Mouse (Mus musculus) MEL (cell line): ENCODE results near the gene Izumo4. TPM values are rescaled to one million over a fixed set of nuclear protein-coding genes. Genes with fewer than 3 reads are reported as not detected.
A peak's percentile ranks its signal among the peaks of the same experiment; 100 is the strongest.

Experiments used
- DNase-seq: peaks from one replicate; pipeline ENCODE4 v3.0.0; 2011; ENCODE audit warnings: low read depth, low spot score
- H3K27ac ChIP-seq: 2 replicates; pipeline ENCODE4 v1.5.1; 2012; ENCODE audit warnings: low read depth, mild to moderate bottlenecking, control low read depth, low read length, moderate library complexity; ENCODE audit not compliant: control insufficient read depth
- H3K27me3 ChIP-seq, 2 experiments: fragments of 150-350 bp in 1 of 2; sonication (generic) in 1 of 2; 2 replicates each; pipeline ENCODE4 v1.6.1; 2012; ENCODE audit warnings: low read length in 2 of 2, mild to moderate bottlenecking in 2 of 2, improper control_type of control experiment in 1 of 2, moderate library complexity in 1 of 2; ENCODE audit not compliant: insufficient read depth in 2 of 2, control insufficient read depth in 1 of 2
- H3K36me3 ChIP-seq, 2 experiments: 2 replicates each; pipeline ENCODE4 v1.6.1; 2012 to 2014; ENCODE audit warnings: low read length in 2 of 2, improper control_type of control experiment in 1 of 2, inconsistent platforms in 1 of 2, mild to moderate bottlenecking in 1 of 2; ENCODE audit not compliant: insufficient read depth in 2 of 2, control insufficient read depth in 1 of 2
- H3K4me1 ChIP-seq, 2 experiments: fragments of 150-350 bp in 1 of 2; sonication (generic) in 1 of 2; 2 replicates each; pipeline ENCODE4 v1.6.1; 2012; ENCODE audit warnings: low read length in 2 of 2, improper control_type of control experiment in 1 of 2, mild to moderate bottlenecking in 1 of 2; ENCODE audit not compliant: insufficient read depth in 2 of 2, control insufficient read depth in 1 of 2
- H3K4me3 ChIP-seq, 2 experiments: fragments of 150-350 bp in 1 of 2; sonication (generic) in 1 of 2; 2 replicates each; pipeline ENCODE4 v1.5.1; 2012; ENCODE audit warnings: low read depth in 2 of 2, low read length in 2 of 2, mild to moderate bottlenecking in 2 of 2, moderate library complexity in 2 of 2, control low read depth in 1 of 2, improper control_type of control experiment in 1 of 2; ENCODE audit not compliant: control insufficient read depth in 1 of 2, insufficient read depth in 1 of 2
- H3K79me2 ChIP-seq: 2 replicates; pipeline ENCODE4 v1.6.1; 2012; ENCODE audit warnings: mild to moderate bottlenecking, low read length, moderate library complexity; ENCODE audit not compliant: control insufficient read depth, poor library complexity, insufficient read depth
- H3K9ac ChIP-seq: 2 replicates; pipeline ENCODE4 v1.6.1; 2012; ENCODE audit warnings: low read depth, mild to moderate bottlenecking, control low read depth, low read length, moderate library complexity; ENCODE audit not compliant: control insufficient read depth, poor library complexity, severe bottlenecking
- H3K9me3 ChIP-seq: fragments of 150-350 bp; sonication (generic); replicated peaks from 2 replicates; pipeline ENCODE4 v1.6.1; 2012; ENCODE audit warnings: mild to moderate bottlenecking, low read length, improper control_type of control experiment, moderate library complexity; ENCODE audit not compliant: insufficient read depth
- BHLHE40 ChIP-seq: IDR thresholded peaks from 2 replicates; pipeline ENCODE4 v1.6.1; 2012; ENCODE audit warnings: low read depth, mild to moderate bottlenecking, inconsistent platforms, low read length, improper control_type of control experiment, borderline replicate concordance
- CHD2 ChIP-seq: IDR thresholded peaks from 2 replicates; pipeline ENCODE4 v1.6.1; 2011; ENCODE audit warnings: low read length, improper control_type of control experiment
- CTCF ChIP-seq, 3 experiments: IDR thresholded peaks in 2 of 3; conservative IDR thresholded peaks in 1 of 3; 2 replicates each; pipeline ENCODE4 v1.5.1; 2011 to 2012; ENCODE audit warnings: low read length in 3 of 3, low read depth in 2 of 3, mild to moderate bottlenecking in 2 of 3, improper control_type of control experiment in 1 of 3, inconsistent platforms in 1 of 3, mixed read lengths in 1 of 3, moderate library complexity in 1 of 3; ENCODE audit not compliant: control insufficient read depth in 1 of 3, insufficient read depth in 1 of 3, poor library complexity in 1 of 3, severe bottlenecking in 1 of 3
- E2F4 ChIP-seq: IDR thresholded peaks from 2 replicates; pipeline ENCODE4 v1.6.1; 2011; ENCODE audit warnings: low read depth, low read length, improper control_type of control experiment, borderline replicate concordance
- EP300 ChIP-seq, 2 experiments: IDR thresholded peaks; 2 replicates each; pipeline ENCODE4 v1.6.1; 2011; ENCODE audit warnings: improper control_type of control experiment in 2 of 2, low read length in 2 of 2, low read depth in 1 of 2, mild to moderate bottlenecking in 1 of 2
- GABPA ChIP-seq: IDR thresholded peaks from 2 replicates; pipeline ENCODE4 v1.6.1; 2012; ENCODE audit warnings: low read depth, mild to moderate bottlenecking, inconsistent platforms, low read length, improper control_type of control experiment, moderate library complexity
- GATA1 ChIP-seq: IDR thresholded peaks from 2 replicates; pipeline ENCODE4 v1.6.1; 2011; ENCODE audit warnings: low read depth, low read length, improper control_type of control experiment
- HCFC1 ChIP-seq: IDR thresholded peaks from 2 replicates; pipeline ENCODE4 v1.6.1; 2012; ENCODE audit warnings: low read depth, mild to moderate bottlenecking, inconsistent platforms, low read length, improper control_type of control experiment, moderate library complexity
- MAFK ChIP-seq: IDR thresholded peaks from 2 replicates; pipeline ENCODE4 v1.6.1; 2011; ENCODE audit warnings: low read depth, mild to moderate bottlenecking, low read length, improper control_type of control experiment, borderline replicate concordance
- MAX ChIP-seq: IDR thresholded peaks from 2 replicates; pipeline ENCODE4 v1.6.1; 2011; ENCODE audit warnings: low read length, improper control_type of control experiment
- MAZ ChIP-seq: IDR thresholded peaks from 2 replicates; pipeline ENCODE4 v1.6.1; 2012; ENCODE audit warnings: low read depth, mild to moderate bottlenecking, inconsistent platforms, low read length, improper control_type of control experiment
- POLR2AphosphoS5 ChIP-seq: IDR thresholded peaks from 2 replicates; pipeline ENCODE4 v1.6.1; 2012; ENCODE audit warnings: low read depth, borderline replicate concordance, mild to moderate bottlenecking, inconsistent platforms, low read length, moderate library complexity, mixed read lengths
- RAD21 ChIP-seq: IDR thresholded peaks from 2 replicates; pipeline ENCODE4 v1.6.1; 2011; ENCODE audit warnings: mild to moderate bottlenecking, low read depth, low read length, improper control_type of control experiment
- SIN3A ChIP-seq: IDR thresholded peaks from 2 replicates; pipeline ENCODE4 v1.6.1; 2012; ENCODE audit warnings: low read length, improper control_type of control experiment, inconsistent platforms
- SMC3 ChIP-seq: IDR thresholded peaks from 2 replicates; pipeline ENCODE4 v1.6.1; 2011; ENCODE audit warnings: low read depth, low read length, improper control_type of control experiment
- UBTF ChIP-seq: IDR thresholded peaks from 2 replicates; pipeline ENCODE4 v1.6.1; 2012; ENCODE audit warnings: low read depth, mild to moderate bottlenecking, inconsistent platforms, low read length, improper control_type of control experiment, moderate library complexity, borderline replicate concordance; ENCODE audit not compliant: insufficient read depth
- USF1 ChIP-seq: IDR thresholded peaks from 2 replicates; pipeline ENCODE4 v1.6.1; 2014; ENCODE audit warnings: low read depth, mild to moderate bottlenecking, inconsistent platforms, low read length, improper control_type of control experiment, moderate library complexity
- ZMIZ1 ChIP-seq: IDR thresholded peaks from 2 replicates; pipeline ENCODE4 v1.6.1; 2012; ENCODE audit warnings: low read depth, mild to moderate bottlenecking, inconsistent platforms, low read length, improper control_type of control experiment, moderate library complexity
- ZNF384 ChIP-seq: IDR thresholded peaks from 2 replicates; pipeline ENCODE4 v1.6.1; 2012; ENCODE audit warnings: low read depth, mild to moderate bottlenecking, inconsistent platforms, low read length, improper control_type of control experiment
- polyA plus RNA-seq, 2 experiments: library from polyadenylated mRNA; stranded (reverse) in 1 of 2; unstranded in 1 of 2; fragments of >175 nt in 1 of 2; fragments of >200 nt in 1 of 2; gene quantifications; 2 replicates each; pipeline versions ENCODE4 v1.2.1 to v1.2.4; 2012; ENCODE audit warnings: low replicate concordance in 2 of 2, low read depth in 1 of 2; ENCODE audit not compliant: insufficient read length in 2 of 2, insufficient read depth in 1 of 2, missing spikeins in 1 of 2
- total RNA-seq: library from RNA; depleted of rRNA; stranded (reverse); fragments of 300-350 nt; gene quantifications from 2 replicates; pipeline ENCODE4 v1.2.3, GENCODE M21; 2012

The Izumo4 gene
- total and polyA plus RNA-seq, 3 experiments = 1.0 to 3.8 TPM; not detected in 1

- Histone ChIP-seq H3K9me3 (no peaks in the 10 kb centered on the region), H3K4me3 (no peak overlapping the region), H3K9ac (no peak overlapping the region), H3K27me3 (no peaks in the 10 kb centered on the region), H3K79me2 (peaks cover 42% of the 10 kb centered on the region), H3K36me3 (peaks cover 4% of the 10 kb centered on the region in 2 experiments)
- TF ChIP-seq USF1 (no peak), MAZ (no peak), UBTF (no peak), ZMIZ1 (no peak), MAFK (no peak), E2F4 (no peak)
- TF ChIP-seq, all 39 proteins: peak for 0
- Histone ChIP-seq H3K27ac (no peak overlapping the region), H3K4me1 (peaks cover 0 to 14% of the 10 kb centered on the region in 2 experiments; a peak in 2 of 4 replicates)
- DNase-seq = no peak
These were observed 34.7 kb downstream of the Izumo4 start for GRCm38 (mm10) chr10:80736731-80737130.

DNA sequence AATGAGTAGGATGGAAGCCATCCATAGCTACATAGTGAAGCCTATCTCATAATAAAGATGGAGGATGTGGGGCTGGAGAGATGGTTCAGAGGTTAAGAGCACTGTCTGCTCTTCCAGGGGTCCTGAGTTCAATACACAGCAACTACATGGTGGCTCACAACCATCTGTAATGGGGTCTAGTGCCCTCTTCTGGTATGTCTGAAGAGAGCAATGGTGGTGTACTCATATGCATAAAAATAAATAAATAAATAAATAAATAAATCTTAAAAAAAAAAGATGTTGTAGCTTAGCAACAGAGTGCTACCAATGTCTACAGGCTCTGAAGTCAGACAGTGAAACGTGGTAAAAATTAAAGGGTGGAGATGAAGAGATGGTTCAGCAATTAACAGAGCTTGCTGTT, 36.7 kb downstream of the Izumo4 start:
- Histone ChIP-seq H3K9me3 (no peaks in the 10 kb centered on the region), H3K79me2 (peaks cover 44% of the 10 kb centered on the region), H3K36me3 (peaks cover 4% of the 10 kb centered on the region in 2 experiments), H3K4me1 (peaks cover 0 to 19% of the 10 kb centered on the region in 2 experiments; a peak in 2 of 4 replicates), H3K9ac (no peak overlapping the region), H3K27ac (no peak overlapping the region), H3K27me3 (no peaks in the 10 kb centered on the region), H3K4me3 (no peak overlapping the region)
- no peak for TF ChIP-seq BHLHE40
- peak; percentile 4 to 38 (median 28); a peak in 3 of 6 replicates for TF ChIP-seq CTCF (IDR thresholded peaks at IDR 0.05 in 2 of 3, conservative IDR thresholded peaks at IDR 0.05 in 1 of 3; ENCODE audit: control insufficient read depth in 1 of 3, insufficient read depth in 1 of 3, low read depth in 2 of 3, low read length in 3 of 3, poor library complexity in 1 of 3, severe bottlenecking in 1 of 3)
- peak; percentile 27 for TF ChIP-seq RAD21
- TF ChIP-seq HCFC1 = no peak
- TF ChIP-seq SIN3A = no peak
- TF ChIP-seq GATA1 = no peak
- TF ChIP-seq SMC3 = peak; percentile 33; the same call in 1 of the 2 replicates
- peak; percentile 50; the same call in 1 of the 2 replicates for TF ChIP-seq ZNF384
- TF ChIP-seq MAZ = no peak
- peak; percentile 49 for DNase-seq

DNA sequence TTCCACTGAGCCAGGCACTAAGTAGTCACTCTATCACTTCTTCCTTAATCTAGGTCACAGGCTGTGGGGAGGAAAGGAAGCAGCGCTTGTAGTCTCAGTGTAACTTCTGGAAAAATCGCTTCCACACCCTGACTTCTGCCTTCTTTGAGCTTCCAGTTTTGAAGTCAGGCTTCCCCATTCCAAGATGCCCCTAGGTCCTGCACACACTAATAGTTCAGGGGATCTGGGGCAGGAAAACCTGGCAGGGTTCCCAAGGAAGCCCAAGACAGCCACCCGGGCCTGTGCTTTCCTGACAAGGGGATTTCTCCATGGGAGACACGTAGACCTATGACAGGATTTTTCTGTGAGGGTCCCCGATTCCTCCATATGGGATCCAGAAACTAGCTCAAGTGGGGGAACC, 39.2 kb downstream of the Izumo4 start:
- no peak for TF ChIP-seq MAX
- TF ChIP-seq SMC3 = no peak
- no peak for TF ChIP-seq CHD2
- TF ChIP-seq GABPA = no peak
- no peak for TF ChIP-seq POLR2AphosphoS5
- TF ChIP-seq EP300 (IDR thresholded peaks at IDR 0.05; ENCODE audit: low read depth in 1 of 2, low read length in 2 of 2) = no peak
- peak; percentile 62 for DNase-seq
- H3K4me1 ChIP-seq = peaks cover 0 to 22% of the 10 kb centered on the region in 2 experiments; a peak in 2 of 4 replicates
- peaks cover 0 to 4% of the 10 kb centered on the region in 2 experiments; a peak in 2 of 4 replicates for H3K36me3 ChIP-seq
- peak overlapping the region; percentile 84 for H3K9ac ChIP-seq
- H3K79me2 ChIP-seq = peaks cover 40% of the 10 kb centered on the region
- H3K4me3 ChIP-seq = peak overlapping the region; percentile 83 to 97
- H3K27me3 ChIP-seq = no peaks in the 10 kb centered on the region
- no peak overlapping the region for H3K27ac ChIP-seq
- no peaks in the 10 kb centered on the region for H3K9me3 ChIP-seq
